Mouse (Mus musculus): Measurements from ENCODE around the gene Timm8a2. TPM values are rescaled to one million over a fixed set of nuclear protein-coding genes. Genes with fewer than 3 reads are reported as not detected.

The Timm8a2 gene
- not detected in 2 replicates for total RNA-seq (2012; rRNA removed)
- not detected in 2 replicates for total RNA-seq (2014; rRNA removed)
- not detected in 2 replicates for polyA plus RNA-seq (2012; ENCODE audit: insufficient read length, low read depth)

- Histone ChIP-seq H3K9me3 (replicated peaks; ENCODE audit: low read length) (peaks cover 8% of the 10 kb centered on the region), H3K27ac (ENCODE audit: insufficient read depth, low read depth) (no peak within 1 kb of the TSS), H3K27me3 (replicated peaks) (no peaks in the 10 kb centered on the region), H3K36me3 (replicated peaks in 1 of 2; ENCODE audit: control insufficient read depth in 1 of 2, insufficient read depth in 1 of 2, low read length in 1 of 2) (no peaks in the 10 kb centered on the region), H3K4me1 (ENCODE audit: control insufficient read depth in 1 of 2, insufficient read depth in 2 of 2) (peaks cover 2 to 17% of the 10 kb centered on the region in 2 experiments), H3K79me2 (replicated peaks; ENCODE audit: control insufficient read depth, extremely low read depth, insufficient read depth, poor library complexity, severe bottlenecking) (no peaks in the 10 kb centered on the region), H3K4me2 (ENCODE audit: insufficient read depth, low read depth, poor library complexity, severe bottlenecking) (no peak within 1 kb of the TSS), H3K4me3 (replicated peaks in 1 of 3; ENCODE audit: low read depth in 2 of 3, low read length in 2 of 3, poor library complexity in 1 of 3) (no peak within 1 kb of the TSS), H3K9ac (ENCODE audit: insufficient read depth, low read depth) (no peak within 1 kb of the TSS)
- in situ Hi-C loops (cut with MboI; ENCODE audit: low pct_ligation_motif_present, low pct_unique_long_range_greater_than_20kb, low sequenced_read_pairs) = no loop called here
- dilution Hi-C loops (cut with MboI; ENCODE audit: extremely low pct_ligation_motif_present, extremely low pct_unique_long_range_greater_than_20kb, low sequenced_read_pairs) = no loop called here
- DNase-seq (ENCODE audit: extremely low read depth) = no peak
- TF ChIP-seq MAX (IDR thresholded peaks at IDR 0.05; ENCODE audit: low read length) = no peak
- TF ChIP-seq ZKSCAN1 (IDR thresholded peaks at IDR 0.05; ENCODE audit: borderline replicate concordance, low read depth, low read length) = no peak
- TF ChIP-seq POLR2A (IDR thresholded peaks at IDR 0.05; ENCODE audit: low read depth, low read length) = no peak
- no peak for TF ChIP-seq RAD21 (IDR thresholded peaks at IDR 0.05; ENCODE audit: low read depth, low read length)
- TF ChIP-seq USF2 (conservative IDR thresholded peaks at IDR 0.05; ENCODE audit: low read depth, low read length) = no peak
- TF ChIP-seq IRF4 (IDR thresholded peaks at IDR 0.05; ENCODE audit: low read depth, low read length) = no peak
- TF ChIP-seq E2F4 (IDR thresholded peaks at IDR 0.05; ENCODE audit: insufficient replicate concordance, low read depth, low read length) = no peak
These were observed at the start of gene Timm8a2 for GRCm38 (mm10) chr14:122034451-122034850. TSS of gene Timm8a2 (plus strand) at chr14:122034674.

GRCm38 (mm10) chr14:121985477-121985876 lies 49.0 kb upstream of the Timm8a2 start:
- no peak for TF ChIP-seq SMC3 (IDR thresholded peaks at IDR 0.05; ENCODE audit: low read depth, low read length)
- no peak for TF ChIP-seq GABPA (IDR thresholded peaks at IDR 0.05; ENCODE audit: insufficient replicate concordance, low read depth, low read length)
- no peak for TF ChIP-seq HCFC1 (IDR thresholded peaks at IDR 0.05; ENCODE audit: low read depth, low read length)
- no peak for TF ChIP-seq SIN3A (IDR thresholded peaks at IDR 0.05; ENCODE audit: low read length)
- TF ChIP-seq MAFK (IDR thresholded peaks at IDR 0.05; ENCODE audit: insufficient replicate concordance, low read length) = no peak
- TF ChIP-seq MAZ (IDR thresholded peaks at IDR 0.05; ENCODE audit: low read depth, low read length) = no peak
- peak; percentile 24; the same call in 1 of the 2 replicates for TF ChIP-seq EP300 (IDR thresholded peaks at IDR 0.05; ENCODE audit: low read length)
- TF ChIP-seq JUND (conservative IDR thresholded peaks at IDR 0.05; ENCODE audit: low read depth, low read length) = no peak
- Histone ChIP-seq H3K27me3 (replicated peaks) (no peaks in the 10 kb centered on the region), H3K4me2 (ENCODE audit: insufficient read depth, low read depth, poor library complexity, severe bottlenecking) (no peak overlapping the region), H3K4me1 (ENCODE audit: control insufficient read depth in 1 of 2, insufficient read depth in 2 of 2) (peaks cover 5 to 39% of the 10 kb centered on the region in 2 experiments; a peak in 3 of 4 replicates), H3K36me3 (replicated peaks in 1 of 2; ENCODE audit: control insufficient read depth in 1 of 2, insufficient read depth in 1 of 2, low read length in 1 of 2) (peaks cover 0 to 40% of the 10 kb centered on the region in 2 experiments), H3K79me2 (replicated peaks; ENCODE audit: control insufficient read depth, extremely low read depth, insufficient read depth, poor library complexity, severe bottlenecking) (no peaks in the 10 kb centered on the region), H3K4me3 (replicated peaks in 1 of 3; ENCODE audit: low read depth in 2 of 3, low read length in 2 of 3, poor library complexity in 1 of 3) (no peak overlapping the region), H3K9ac (ENCODE audit: insufficient read depth, low read depth) (no peak overlapping the region), H3K27ac (ENCODE audit: insufficient read depth, low read depth) (no peak overlapping the region), H3K9me3 (replicated peaks; ENCODE audit: low read length) (no peaks in the 10 kb centered on the region)
- in situ Hi-C loops (cut with MboI; ENCODE audit: low pct_ligation_motif_present, low pct_unique_long_range_greater_than_20kb, low sequenced_read_pairs) (no loop called here), dilution Hi-C loops (cut with MboI; ENCODE audit: extremely low pct_ligation_motif_present, extremely low pct_unique_long_range_greater_than_20kb, low sequenced_read_pairs) (no loop called here)
- DNase-seq (ENCODE audit: extremely low read depth) = no peak
